Mouse (Mus musculus): Measurements from ENCODE around the gene Itfg1.

DNA sequence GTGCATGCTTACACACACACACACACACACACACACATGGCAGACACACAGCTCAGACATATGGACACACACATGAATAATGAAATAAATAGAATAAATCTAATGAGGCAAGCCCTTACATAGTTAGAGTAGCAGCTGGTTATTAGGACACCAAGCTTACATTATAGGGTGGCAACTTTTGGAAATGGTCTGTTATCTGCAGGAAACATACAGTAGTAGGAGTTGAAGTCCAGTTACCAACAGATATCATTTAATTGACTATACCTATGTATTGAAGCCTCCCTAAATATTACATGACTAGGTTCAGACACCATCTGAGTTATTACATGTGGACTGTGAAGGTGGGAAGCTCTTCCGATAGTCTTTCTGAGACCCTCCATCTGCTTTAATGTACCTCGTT, 95.7 kb downstream of the Itfg1 start:
- TF ChIP-seq CTCF (IDR thresholded peaks at IDR 0.05) (no peak), EP300 (IDR thresholded peaks at IDR 0.05) (no peak)

Data from lung, postnatal 0 days (tissue).